Mouse (Mus musculus): ENCODE results near the gene AI481877. TPM values are rescaled to one million over a fixed set of nuclear protein-coding genes. Genes with fewer than 3 reads are reported as not detected.
A peak's percentile ranks its signal among the peaks of the same experiment; 100 is the strongest.

Gene AI481877
- total RNA-seq, 2 experiments from 2014 or later = not detected

- no peak for DNase-seq
These were observed 15.2 kb downstream of the AI481877 start for GRCm38 (mm10) chr4:59123557-59123956.

DNA sequence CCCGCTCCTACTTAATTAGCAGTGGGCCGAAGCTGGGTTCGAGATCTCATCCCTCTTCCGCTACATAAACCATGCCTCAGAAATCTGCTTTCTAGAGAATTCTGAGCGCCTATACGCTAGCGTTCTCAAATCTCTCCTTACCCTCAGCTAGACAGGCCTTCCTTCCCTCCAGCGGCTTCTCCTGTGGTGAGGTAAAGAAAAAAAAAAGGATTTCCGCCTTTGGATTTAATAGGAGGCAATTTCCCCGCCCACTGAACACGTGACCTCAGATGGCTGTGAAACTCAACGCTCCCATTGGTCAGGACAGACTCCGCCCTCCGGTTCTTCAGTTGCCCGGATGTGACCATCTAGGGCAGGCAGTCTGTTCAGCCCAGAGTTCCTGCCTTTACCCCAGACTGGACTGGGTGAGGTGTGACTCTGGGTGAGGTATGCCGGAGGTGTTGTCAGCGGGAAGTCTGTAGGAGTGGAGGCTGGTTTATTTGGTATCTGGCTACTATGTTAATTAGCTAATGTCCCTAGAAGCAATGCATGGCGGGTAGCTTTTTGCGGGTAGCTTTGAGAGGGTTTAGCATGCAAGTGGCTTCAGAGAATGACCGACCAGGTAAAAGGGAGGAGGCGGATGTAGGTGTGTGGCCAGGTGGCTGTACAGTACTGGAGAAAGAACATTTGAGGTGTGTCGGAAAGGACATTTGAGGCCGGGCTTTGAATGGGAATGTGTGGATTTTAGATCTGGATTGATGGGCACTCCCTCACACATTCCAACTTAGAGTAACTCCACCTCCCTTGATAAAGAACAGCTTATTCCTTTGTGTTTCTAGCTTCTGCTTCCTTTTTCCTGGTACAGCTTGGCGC, 20.9 kb downstream of the AI481877 start:
- peak; percentile 11 for DNase-seq

GRCm38 (mm10) chr4:59108721-59109120, 30.1 kb downstream of the AI481877 start:
- DNase-seq = no peak

DNA sequence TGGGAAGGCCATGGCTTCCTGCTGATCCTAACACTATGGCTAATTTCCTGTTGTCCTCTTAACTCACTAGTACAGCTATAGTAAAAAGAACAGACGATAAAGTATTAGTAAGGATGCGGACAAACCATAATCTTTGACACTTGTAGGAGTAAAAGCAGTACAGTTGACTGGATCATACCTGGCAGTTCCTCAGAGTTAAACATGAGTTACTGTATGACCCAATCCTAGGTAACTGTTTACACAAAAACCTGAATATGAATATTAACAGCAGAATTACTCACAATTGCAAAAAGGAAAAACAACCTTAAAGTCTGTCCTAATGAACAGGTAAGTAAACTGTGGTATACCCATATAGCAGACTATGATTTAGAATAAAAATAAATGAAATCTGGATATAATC, 30.9 kb downstream of the AI481877 start:
- no peak for DNase-seq

DNA sequence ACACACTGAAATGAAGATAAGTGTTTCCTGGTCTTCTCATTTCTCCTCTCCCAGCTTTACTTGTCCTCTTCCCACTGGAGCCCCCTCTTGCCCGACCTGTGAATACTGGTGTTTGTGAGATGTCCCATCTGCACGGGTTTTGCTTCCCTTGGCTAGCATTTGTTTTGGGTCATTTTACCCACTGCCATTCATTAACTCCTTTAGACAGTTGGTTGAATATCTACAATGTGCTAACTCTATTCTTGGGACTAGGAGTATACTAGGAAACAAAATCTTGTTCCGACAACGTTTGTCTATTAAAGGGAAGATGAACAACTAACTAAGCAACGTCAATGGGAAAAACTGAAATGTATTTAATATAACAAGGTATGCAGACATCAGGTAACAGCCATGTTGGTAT, 32.1 kb downstream of the AI481877 start:
- no peak for DNase-seq

- no peak for DNase-seq
These were observed 34.6 kb downstream of the AI481877 start for GRCm38 (mm10) chr4:59104166-59104565.

DNA sequence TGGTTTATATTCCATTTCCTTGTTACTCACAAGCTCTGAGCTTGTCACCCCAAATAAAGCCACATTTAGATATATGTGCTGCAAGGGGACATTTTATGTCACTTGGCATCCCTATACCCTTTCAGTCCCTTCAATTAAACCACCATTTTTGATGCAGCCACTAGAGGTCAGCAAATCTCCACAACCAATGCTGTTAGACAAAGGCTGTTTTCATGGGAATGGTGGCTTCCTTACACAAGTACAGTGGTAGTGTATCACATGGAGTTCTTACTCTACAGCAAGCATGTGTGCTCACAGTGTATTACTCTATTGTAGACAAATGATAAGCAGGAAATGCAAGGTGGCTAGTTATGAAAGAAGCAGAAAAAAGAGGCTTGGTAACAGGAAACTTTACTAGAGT, 42.4 kb downstream of the AI481877 start:
- peak; percentile 88 for DNase-seq

- DNase-seq = no peak
These were observed 49.4 kb downstream of the AI481877 start for GRCm38 (mm10) chr4:59089391-59089790.

GRCm38 (mm10) chr4:59083430-59083829, 55.4 kb downstream of the AI481877 start:
- no peak for DNase-seq

DNA sequence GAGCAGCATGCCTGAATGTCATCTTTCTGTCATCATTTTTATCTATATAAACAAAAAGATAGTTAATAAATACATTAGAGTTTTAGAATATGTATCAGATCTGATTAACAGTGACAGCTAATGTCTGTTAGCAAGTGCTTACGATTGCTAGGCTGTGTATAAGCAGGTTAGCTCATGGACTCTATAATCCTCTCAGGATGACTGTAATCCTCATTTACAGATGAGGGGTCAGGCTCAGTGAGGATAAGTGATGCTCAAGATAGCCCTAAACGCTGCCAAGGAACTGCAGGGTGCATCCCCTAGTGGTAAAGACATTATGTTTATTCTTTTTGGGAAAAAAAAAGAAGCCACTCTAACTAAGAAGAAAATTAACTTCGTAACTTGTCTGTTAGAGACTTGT, 69.5 kb downstream of the AI481877 start:
- no peak for DNase-seq

DNA sequence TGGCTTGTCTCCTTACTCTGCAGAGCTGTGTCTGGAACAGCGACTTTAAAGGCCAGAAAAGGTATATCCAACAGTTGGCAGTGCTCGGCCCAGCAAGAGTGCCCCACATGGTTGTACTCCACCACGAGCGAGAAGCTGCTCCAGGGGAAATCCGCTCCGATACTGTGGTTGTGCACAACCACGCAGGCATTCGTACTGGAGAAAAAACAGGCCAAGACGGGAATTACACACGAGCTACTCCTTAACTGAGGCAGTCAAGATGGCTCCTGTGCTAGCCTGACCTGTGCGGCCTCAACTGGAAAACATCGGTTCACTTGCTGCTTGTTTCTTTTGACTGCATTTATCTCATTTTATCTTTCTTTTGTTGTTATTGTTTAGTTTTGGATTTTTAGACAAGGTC, 76.3 kb downstream of the AI481877 start:
- DNase-seq = no peak

DNA sequence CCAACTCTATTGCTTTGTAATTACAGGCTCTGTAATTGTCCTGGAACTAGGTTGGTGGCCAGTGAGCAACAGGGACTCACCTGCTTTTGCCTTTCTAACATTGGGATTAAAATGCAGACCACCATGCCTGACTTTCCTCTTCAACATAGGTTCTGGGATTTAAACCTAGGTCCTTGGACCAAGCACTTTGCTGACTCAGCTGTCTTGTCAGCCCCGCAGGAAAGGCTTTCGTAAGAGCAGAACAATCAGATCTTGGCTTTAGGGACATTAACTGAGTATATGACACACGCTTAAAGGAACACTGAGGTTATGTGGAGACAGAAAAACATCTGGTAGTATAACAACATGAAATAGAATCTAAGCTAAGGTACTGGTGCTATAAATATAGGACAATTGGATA, 80.9 kb downstream of the AI481877 start:
- DNase-seq = no peak

DNA sequence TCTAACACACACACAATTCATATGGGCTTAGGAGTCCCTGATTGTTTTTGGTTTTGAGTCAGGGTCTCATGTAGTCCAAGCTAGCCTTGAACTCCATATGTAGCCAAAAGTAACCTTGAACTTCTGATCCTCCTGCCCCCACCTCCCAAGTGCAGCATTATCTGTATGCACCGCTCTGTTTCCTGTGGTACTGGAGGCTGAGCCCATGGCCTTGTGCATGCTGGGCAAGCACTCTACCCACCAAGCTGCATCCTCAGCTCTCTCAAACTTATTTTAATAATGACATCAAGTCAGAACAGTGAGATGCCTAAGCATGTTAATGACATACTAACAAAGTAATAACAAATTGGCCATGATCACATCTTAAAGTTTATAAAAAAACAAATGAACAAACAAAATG, 87.7 kb downstream of the AI481877 start:
- DNase-seq = no peak

DNA sequence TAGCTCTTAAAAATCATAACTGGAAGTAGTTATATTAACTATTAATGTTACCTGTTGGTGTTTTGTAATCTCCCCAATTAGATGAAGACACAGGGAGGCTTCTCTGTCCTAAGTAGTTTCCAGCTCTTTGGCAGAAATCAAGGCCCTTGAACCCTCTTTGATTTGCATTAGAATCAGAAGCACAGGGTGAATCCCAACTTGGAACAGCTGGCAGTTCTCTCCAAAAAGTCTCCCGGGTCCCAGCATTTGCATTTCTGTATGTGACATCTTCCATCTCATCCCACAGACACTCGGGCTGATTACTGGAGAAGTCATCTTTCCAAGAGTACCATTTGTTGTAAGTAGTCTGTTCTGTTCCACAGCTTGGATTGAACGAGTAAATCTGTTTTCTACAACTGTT, 91.6 kb downstream of the AI481877 start:
- DNase-seq = no peak

DNA sequence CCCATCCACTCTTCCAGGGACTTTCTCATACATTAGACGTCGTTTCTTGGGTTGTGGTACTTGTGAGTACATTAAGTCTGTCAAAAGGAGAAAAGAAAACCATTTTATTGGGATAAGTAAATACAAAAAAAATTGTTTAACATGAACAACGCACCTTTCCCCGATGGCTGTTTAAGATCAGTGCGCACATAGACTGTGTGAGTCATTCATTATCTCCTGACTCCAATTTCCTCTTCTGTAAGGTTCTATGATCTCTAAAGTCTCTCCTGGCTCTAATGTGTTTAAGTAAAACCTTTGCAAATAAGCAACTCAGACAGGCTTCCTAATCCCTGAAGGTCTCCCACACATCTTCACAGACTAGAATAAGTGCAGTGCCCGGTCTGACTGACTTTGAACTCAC, 94.9 kb downstream of the AI481877 start:
- no peak for DNase-seq

GRCm38 (mm10) chr4:59043074-59043473, 95.7 kb downstream of the AI481877 start:
- no peak for DNase-seq

- no peak for DNase-seq
These were observed 98.1 kb downstream of the AI481877 start for GRCm38 (mm10) chr4:59040397-59041287.

- no peak for DNase-seq
These were observed 101.3 kb downstream of the AI481877 start for GRCm38 (mm10) chr4:59037525-59037924.

DNA sequence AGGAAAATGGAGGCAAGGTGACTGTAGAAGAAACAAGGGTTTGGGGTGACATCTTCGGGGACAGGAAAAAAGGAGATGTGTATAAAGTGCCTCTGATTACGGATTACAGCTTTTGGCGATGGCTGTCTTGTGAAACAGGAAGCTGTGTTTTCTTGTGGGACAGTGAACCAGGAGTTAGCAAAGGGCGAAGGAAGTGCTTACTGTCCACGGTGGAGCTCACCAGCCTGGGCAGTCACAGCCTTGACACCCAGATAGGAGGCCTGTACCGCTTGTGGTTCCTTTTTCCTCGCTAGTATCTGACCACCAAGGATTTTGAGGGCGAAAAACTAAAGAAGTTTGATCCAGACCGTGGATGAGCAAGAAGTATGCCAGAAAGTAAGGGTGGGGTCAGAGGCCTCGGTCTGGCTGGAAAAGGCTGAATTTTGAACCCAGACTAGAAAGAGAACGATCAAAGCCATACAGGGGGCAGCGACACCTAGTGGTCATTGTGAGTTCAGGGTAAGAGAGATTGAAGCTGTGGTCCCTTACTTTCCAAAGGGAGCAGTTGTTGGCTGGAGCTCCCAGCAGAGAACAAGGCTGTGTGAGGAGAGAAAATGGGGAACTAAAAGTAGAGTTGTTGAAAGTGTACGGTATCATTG, 102.2 kb downstream of the AI481877 start:
- DNase-seq = peak; percentile 80

GRCm38 (mm10) chr4:59035786-59036350, 102.9 kb downstream of the AI481877 start:
- no peak for DNase-seq

DNA sequence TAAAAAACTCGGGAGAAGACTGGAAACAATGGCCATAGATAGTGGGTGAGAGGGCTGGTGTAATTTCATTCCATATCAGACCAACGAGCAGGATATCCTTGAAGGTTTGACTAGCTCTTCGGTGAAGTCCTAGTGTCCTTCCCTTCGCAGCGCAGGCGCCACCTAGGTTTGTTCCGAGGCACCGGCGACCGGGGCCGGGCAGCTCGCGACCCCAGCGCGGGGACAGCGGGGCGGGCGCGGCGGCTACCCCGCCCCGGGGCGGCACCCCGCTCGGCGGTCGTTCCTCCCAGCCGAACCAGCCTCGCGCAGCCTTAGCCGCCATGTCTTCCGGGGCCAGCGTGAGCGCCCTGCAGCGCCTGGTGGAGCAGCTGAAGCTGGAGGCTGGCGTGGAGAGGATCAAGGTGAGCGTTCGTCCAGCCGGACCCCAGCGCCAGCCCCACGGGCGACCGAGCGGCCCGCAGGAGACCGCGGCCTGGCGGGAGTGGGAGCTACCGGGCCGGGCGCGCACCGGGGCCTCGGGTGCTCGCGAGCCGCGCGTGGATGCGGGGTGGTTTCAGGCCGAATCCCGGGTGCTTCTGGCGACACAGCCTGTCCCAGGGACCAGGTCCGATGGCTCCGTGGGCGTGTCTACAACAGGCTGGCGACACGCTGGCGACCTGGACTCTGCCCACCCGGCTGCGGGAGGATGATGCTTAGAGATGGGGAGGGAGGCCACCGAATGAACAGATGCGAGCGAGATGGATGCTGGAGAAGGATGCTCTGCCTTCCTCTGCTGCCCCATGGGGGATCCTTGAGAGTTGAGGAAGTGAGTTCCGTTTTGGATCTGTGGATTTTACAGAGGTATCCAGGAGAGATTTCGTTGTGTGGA, 103.6 kb downstream of the AI481877 start, which contains the start of gene Gng10:
Gng10 (plus strand) TSS at position 171 of the 868 bp plus-strand sequence.
- peak; percentile 81 for DNase-seq

All from heart, postnatal 4 days (tissue).